Mouse (Mus musculus): ENCODE measurements around the gene Nlrc5. TPM values are rescaled to one million over a fixed set of nuclear protein-coding genes. Genes with fewer than 3 reads are reported as not detected.

Nlrc5 gene
- polyA plus RNA-seq, 1 experiment from 2014 or later = 0.29 TPM

GRCm38 (mm10) chr8:94475786-94476185 lies 41.6 kb downstream of the Nlrc5 start:
- no peak for ATAC-seq (ENCODE audit: low FRiP score, low read depth)
- H3K9ac ChIP-seq = no peak overlapping the region
- H3K9me3 ChIP-seq = no peaks in the 10 kb centered on the region
- no peaks in the 10 kb centered on the region for H3K36me3 ChIP-seq
- no peak overlapping the region for H3K4me2 ChIP-seq
- 81% methylated on average over 8 of the region's 8 CpGs for WGBS
- H3K4me3 ChIP-seq = no peak overlapping the region
- no peaks in the 10 kb centered on the region for H3K4me1 ChIP-seq (replicated peaks)
- H3K27ac ChIP-seq (replicated peaks) = no peak overlapping the region
- no peaks in the 10 kb centered on the region for H3K27me3 ChIP-seq

- Histone ChIP-seq H3K27me3 (peaks cover 2% of the 10 kb centered on the region; the same call in 1 of the 2 replicates), H3K9me3 (no peaks in the 10 kb centered on the region), H3K4me1 (replicated peaks) (no peaks in the 10 kb centered on the region), H3K27ac (replicated peaks) (no peak overlapping the region), H3K4me3 (no peak overlapping the region), H3K36me3 (no peaks in the 10 kb centered on the region), H3K9ac (no peak overlapping the region), H3K4me2 (no peak overlapping the region)
- WGBS = 84% methylated on average over 7 of the region's 7 CpGs
- ATAC-seq (ENCODE audit: low FRiP score, low read depth) = no peak
Observed at GRCm38 (mm10) chr8:94476846-94477245, 42.7 kb downstream of the Nlrc5 start.

GRCm38 (mm10) chr8:94482051-94482450 lies 47.9 kb downstream of the Nlrc5 start:
- no peak for ATAC-seq (ENCODE audit: low FRiP score, low read depth)
- Histone ChIP-seq H3K9ac (no peak overlapping the region), H3K36me3 (no peaks in the 10 kb centered on the region), H3K27ac (replicated peaks) (no peak overlapping the region), H3K9me3 (no peaks in the 10 kb centered on the region), H3K4me3 (no peak overlapping the region), H3K27me3 (peaks cover 3% of the 10 kb centered on the region; the same call in 1 of the 2 replicates), H3K4me2 (no peak overlapping the region), H3K4me1 (replicated peaks) (no peaks in the 10 kb centered on the region)
- 10% methylated on average over 6 of the region's 6 CpGs for WGBS

- Histone ChIP-seq H3K9ac (no peak overlapping the region), H3K36me3 (no peaks in the 10 kb centered on the region), H3K4me2 (no peak overlapping the region), H3K4me3 (no peak overlapping the region), H3K9me3 (no peaks in the 10 kb centered on the region), H3K27me3 (peaks cover 3% of the 10 kb centered on the region; the same call in 1 of the 2 replicates), H3K27ac (replicated peaks) (no peak overlapping the region), H3K4me1 (replicated peaks) (no peaks in the 10 kb centered on the region)
- no peak for ATAC-seq (ENCODE audit: low FRiP score, low read depth)
- WGBS = 81% methylated on average over 3 of the region's 3 CpGs
Observed at GRCm38 (mm10) chr8:94485288-94485687, 51.1 kb downstream of the Nlrc5 start.

- H3K4me2 ChIP-seq = no peak overlapping the region
- no peaks in the 10 kb centered on the region for H3K4me1 ChIP-seq (replicated peaks)
- no peaks in the 10 kb centered on the region for H3K9me3 ChIP-seq
- WGBS = 16% methylated on average over 2 of the region's 2 CpGs
- no peaks in the 10 kb centered on the region for H3K36me3 ChIP-seq
- H3K4me3 ChIP-seq = no peak overlapping the region
- H3K27me3 ChIP-seq = peaks cover 3% of the 10 kb centered on the region; the same call in 1 of the 2 replicates
- H3K9ac ChIP-seq = no peak overlapping the region
- no peak overlapping the region for H3K27ac ChIP-seq (replicated peaks)
- ATAC-seq (ENCODE audit: low FRiP score, low read depth) = no peak
Observed at GRCm38 (mm10) chr8:94485882-94486281, 51.7 kb downstream of the Nlrc5 start.

- no peak overlapping the region for H3K4me2 ChIP-seq
- H3K9me3 ChIP-seq = no peaks in the 10 kb centered on the region
- peaks cover 8% of the 10 kb centered on the region for H3K4me1 ChIP-seq (replicated peaks)
- no peak overlapping the region for H3K9ac ChIP-seq
- no peaks in the 10 kb centered on the region for H3K27me3 ChIP-seq
- ATAC-seq (ENCODE audit: low FRiP score, low read depth) = no peak
- no peak overlapping the region for H3K27ac ChIP-seq (replicated peaks)
- no peak overlapping the region for H3K4me3 ChIP-seq
- no peaks in the 10 kb centered on the region for H3K36me3 ChIP-seq
- 70% methylated on average over 2 of the region's 2 CpGs for WGBS
Observed at GRCm38 (mm10) chr8:94488016-94488415, 53.9 kb downstream of the Nlrc5 start.

GRCm38 (mm10) chr8:94489809-94490483 lies 55.8 kb downstream of the Nlrc5 start:
- WGBS = 76% methylated on average over 4 of the region's 4 CpGs
- ATAC-seq (ENCODE audit: low FRiP score, low read depth) = no peak
- no peaks in the 10 kb centered on the region for H3K27me3 ChIP-seq
- H3K4me2 ChIP-seq = no peak overlapping the region
- no peak overlapping the region for H3K27ac ChIP-seq (replicated peaks)
- H3K9me3 ChIP-seq = no peaks in the 10 kb centered on the region
- peaks cover 8% of the 10 kb centered on the region for H3K4me1 ChIP-seq (replicated peaks)
- H3K36me3 ChIP-seq = no peaks in the 10 kb centered on the region
- no peak overlapping the region for H3K9ac ChIP-seq
- no peak overlapping the region for H3K4me3 ChIP-seq

GRCm38 (mm10) chr8:94492021-94492681 lies 58.0 kb downstream of the Nlrc5 start:
- Histone ChIP-seq H3K36me3 (no peaks in the 10 kb centered on the region), H3K27me3 (no peaks in the 10 kb centered on the region), H3K4me1 (replicated peaks) (peaks cover 8% of the 10 kb centered on the region), H3K4me3 (peak overlapping the region; percentile 23), H3K9ac (peak overlapping the region; percentile 32; the same call in 1 of the 2 replicates), H3K4me2 (peak overlapping the region; percentile 58), H3K27ac (replicated peaks) (no peak overlapping the region), H3K9me3 (no peaks in the 10 kb centered on the region)
- peak; percentile 87 for ATAC-seq (ENCODE audit: low FRiP score, low read depth)
- WGBS = 6% methylated on average over 15 of the region's 15 CpGs

GRCm38 (mm10) chr8:94493240-94493639 lies 59.1 kb downstream of the Nlrc5 start:
- Histone ChIP-seq H3K27me3 (no peaks in the 10 kb centered on the region), H3K9ac (no peak overlapping the region)
- no peak for ATAC-seq (ENCODE audit: low FRiP score, low read depth)

GRCm38 (mm10) chr8:94515430-94516208 lies 81.5 kb downstream of the Nlrc5 start:
- WGBS = 58% methylated on average over 5 of the region's 5 CpGs
- no peak for ATAC-seq (ENCODE audit: low FRiP score, low read depth)
- Histone ChIP-seq H3K36me3 (no peaks in the 10 kb centered on the region), H3K4me3 (no peak overlapping the region), H3K9me3 (no peaks in the 10 kb centered on the region), H3K27ac (replicated peaks) (no peak overlapping the region), H3K4me2 (no peak overlapping the region), H3K27me3 (no peaks in the 10 kb centered on the region), H3K9ac (no peak overlapping the region), H3K4me1 (replicated peaks) (no peaks in the 10 kb centered on the region)

More at GRCm38 (mm10) chr8:94493240-94493639, 59.1 kb downstream of the Nlrc5 start:
- WGBS = 40% methylated on average over 1 of the region's 1 CpGs
- Histone ChIP-seq H3K4me3 (no peak overlapping the region), H3K4me1 (replicated peaks) (peaks cover 8% of the 10 kb centered on the region), H3K27ac (replicated peaks) (no peak overlapping the region), H3K4me2 (no peak overlapping the region), H3K9me3 (no peaks in the 10 kb centered on the region), H3K36me3 (no peaks in the 10 kb centered on the region)

- Histone ChIP-seq H3K4me1 (replicated peaks) (no peaks in the 10 kb centered on the region), H3K4me3 (no peak overlapping the region), H3K9ac (no peak overlapping the region), H3K27me3 (no peaks in the 10 kb centered on the region), H3K27ac (replicated peaks) (no peak overlapping the region), H3K4me2 (no peak overlapping the region), H3K9me3 (no peaks in the 10 kb centered on the region), H3K36me3 (no peaks in the 10 kb centered on the region)
- WGBS = 27% methylated on average over 1 of the region's 1 CpGs
- no peak for ATAC-seq (ENCODE audit: low FRiP score, low read depth)
Observed at GRCm38 (mm10) chr8:94516209-94516593, 82.0 kb downstream of the Nlrc5 start.

- Histone ChIP-seq H3K4me2 (no peak overlapping the region), H3K4me3 (no peak overlapping the region), H3K27me3 (no peaks in the 10 kb centered on the region), H3K36me3 (no peaks in the 10 kb centered on the region), H3K4me1 (replicated peaks) (no peaks in the 10 kb centered on the region), H3K27ac (replicated peaks) (no peak overlapping the region), H3K9ac (no peak overlapping the region), H3K9me3 (no peaks in the 10 kb centered on the region)
- WGBS = 76% methylated on average over 3 of the region's 3 CpGs
- no peak for ATAC-seq (ENCODE audit: low FRiP score, low read depth)
Observed at GRCm38 (mm10) chr8:94516766-94517165, 82.6 kb downstream of the Nlrc5 start.

Measured in hindbrain, embryonic 15.5 days (tissue).